Mouse (Mus musculus): ENCODE measurements around the gene Maats1. TPM values are rescaled to one million over a fixed set of nuclear protein-coding genes. Genes with fewer than 3 reads are reported as not detected.

Maats1 gene
- polyA plus RNA-seq, 1 experiment from 2014 or later = 0.08 TPM

DNA sequence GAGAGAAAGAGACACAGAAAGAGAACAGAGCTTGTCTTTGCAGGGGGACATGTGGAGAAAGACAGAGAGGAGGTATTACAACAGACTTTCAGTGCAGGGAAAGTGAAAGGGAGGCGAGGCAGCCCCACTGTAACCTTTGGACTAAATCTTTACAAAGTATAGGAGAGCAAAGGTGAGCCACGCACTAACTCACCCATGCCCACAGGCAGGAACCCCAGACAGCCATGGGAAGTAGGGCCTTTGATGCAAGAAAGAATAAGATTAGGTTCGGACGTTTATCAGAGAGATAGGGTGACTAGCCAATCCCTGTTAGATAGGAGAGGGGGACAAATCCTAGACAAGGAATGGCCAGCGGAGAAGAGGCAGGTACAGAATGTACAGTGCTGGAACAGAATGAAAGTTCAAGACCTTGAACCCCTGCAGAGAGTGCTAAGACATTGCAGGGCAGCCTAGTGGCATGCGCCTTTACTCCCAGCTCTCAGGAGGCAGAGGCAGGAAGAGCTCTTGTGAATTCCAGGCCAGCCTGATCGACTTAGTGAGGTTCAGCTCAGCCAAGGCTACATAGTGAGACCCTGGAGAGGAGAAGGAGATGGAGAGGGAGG, 59.3 kb downstream of the Maats1 start:
- Histone ChIP-seq H3K27ac (no peak overlapping the region), H3K9ac (no peak overlapping the region), H3K27me3 (replicated peaks) (no peaks in the 10 kb centered on the region), H3K4me1 (replicated peaks) (peaks cover 5% of the 10 kb centered on the region; the same call in 1 of the 2 replicates), H3K9me3 (no peaks in the 10 kb centered on the region), H3K36me3 (no peaks in the 10 kb centered on the region), H3K4me3 (replicated peaks) (no peak overlapping the region), H3K4me2 (replicated peaks) (no peak overlapping the region; the same call in 1 of the 2 replicates)
- peak; percentile 94 for ATAC-seq
- 66% methylated on average over 7 of the region's 7 CpGs for WGBS

DNA sequence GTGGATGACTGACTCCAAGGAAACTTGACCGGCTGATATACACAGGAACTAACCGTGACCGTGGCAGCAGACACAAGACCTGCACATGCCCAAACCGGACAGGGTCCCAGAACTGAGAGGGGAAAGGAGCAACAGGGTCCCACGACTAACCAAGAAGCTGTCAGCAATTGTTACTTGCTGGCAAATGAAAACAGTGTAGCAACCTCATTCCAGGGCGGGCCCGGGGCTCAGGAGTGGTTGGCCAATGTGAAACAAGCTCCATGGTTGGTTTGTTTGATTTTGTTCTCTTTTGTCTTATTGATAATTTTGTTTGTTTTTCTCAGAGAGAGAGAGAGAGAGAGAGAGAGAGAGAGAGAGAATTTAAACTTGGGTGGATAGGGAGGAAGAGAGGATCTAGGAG, 61.0 kb downstream of the Maats1 start:
- H3K4me2 ChIP-seq (replicated peaks) = no peak overlapping the region
- H3K9me3 ChIP-seq = no peaks in the 10 kb centered on the region; the same call in 1 of the 2 replicates
- peaks cover 3% of the 10 kb centered on the region; the same call in 1 of the 2 replicates for H3K4me1 ChIP-seq (replicated peaks)
- H3K27ac ChIP-seq = no peak overlapping the region
- no peak overlapping the region for H3K9ac ChIP-seq
- H3K27me3 ChIP-seq (replicated peaks) = no peaks in the 10 kb centered on the region
- no peak overlapping the region for H3K4me3 ChIP-seq (replicated peaks)
- no peak for ATAC-seq
- no peaks in the 10 kb centered on the region for H3K36me3 ChIP-seq
- WGBS = 77% methylated on average over 7 of the region's 7 CpGs

DNA sequence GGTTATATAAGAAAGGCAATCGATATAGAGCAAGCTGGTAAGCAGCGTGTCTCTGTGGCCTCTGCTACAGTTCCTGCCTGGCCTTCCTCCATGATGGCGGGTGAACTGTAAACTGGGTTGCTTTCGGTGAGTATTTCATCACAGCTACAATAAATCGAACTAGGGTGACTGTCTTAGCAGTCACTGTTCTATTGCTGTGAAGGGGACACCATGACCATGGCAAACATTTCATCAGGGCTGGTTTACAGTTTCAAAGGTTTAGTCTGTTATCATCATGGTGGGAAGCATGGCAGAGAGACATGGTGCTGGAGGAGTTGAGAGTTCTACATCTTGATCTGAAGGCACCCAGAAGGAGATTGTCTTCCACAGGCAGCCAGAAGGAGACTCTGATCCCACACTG, 62.1 kb downstream of the Maats1 start:
- Histone ChIP-seq H3K4me2 (replicated peaks) (no peak overlapping the region), H3K4me1 (replicated peaks) (peaks cover 3% of the 10 kb centered on the region; the same call in 1 of the 2 replicates), H3K4me3 (replicated peaks) (no peak overlapping the region), H3K27me3 (replicated peaks) (no peaks in the 10 kb centered on the region), H3K36me3 (no peaks in the 10 kb centered on the region), H3K9ac (no peak overlapping the region), H3K27ac (no peak overlapping the region), H3K9me3 (no peaks in the 10 kb centered on the region; the same call in 1 of the 2 replicates)
- 88% methylated on average over 5 of the region's 5 CpGs for WGBS
- no peak for ATAC-seq

DNA sequence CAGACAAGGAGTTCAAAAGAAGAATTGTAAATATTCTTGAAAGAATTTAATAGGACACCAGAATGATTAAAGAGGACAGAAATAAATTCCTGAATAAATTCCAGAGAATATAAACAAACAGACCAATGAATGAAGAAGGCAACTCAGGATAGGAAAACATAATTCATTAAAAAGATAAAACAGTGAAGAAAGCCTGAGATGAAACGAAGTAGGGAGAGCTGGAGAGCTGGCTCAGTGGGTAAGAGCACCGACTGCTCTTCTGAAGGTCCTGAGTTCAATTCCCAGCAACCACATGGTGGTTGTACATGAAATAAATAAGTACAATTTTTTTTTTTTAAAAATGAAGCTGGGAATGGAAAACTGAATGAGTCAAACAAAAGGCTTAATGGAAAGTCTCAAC, 67.2 kb downstream of the Maats1 start:
- Histone ChIP-seq H3K4me1 (replicated peaks) (0 out of 2 replicates have a peak, but pooled peaks cover 2% of the 10 kb centered on the region), H3K4me3 (replicated peaks) (no peak overlapping the region), H3K9ac (no peak overlapping the region), H3K9me3 (no peaks in the 10 kb centered on the region; the same call in 1 of the 2 replicates), H3K4me2 (replicated peaks) (no peak overlapping the region), H3K36me3 (no peaks in the 10 kb centered on the region), H3K27ac (no peak overlapping the region), H3K27me3 (replicated peaks) (no peaks in the 10 kb centered on the region)
- ATAC-seq = no peak
- WGBS = 52% methylated on average over 2 of the region's 2 CpGs

DNA sequence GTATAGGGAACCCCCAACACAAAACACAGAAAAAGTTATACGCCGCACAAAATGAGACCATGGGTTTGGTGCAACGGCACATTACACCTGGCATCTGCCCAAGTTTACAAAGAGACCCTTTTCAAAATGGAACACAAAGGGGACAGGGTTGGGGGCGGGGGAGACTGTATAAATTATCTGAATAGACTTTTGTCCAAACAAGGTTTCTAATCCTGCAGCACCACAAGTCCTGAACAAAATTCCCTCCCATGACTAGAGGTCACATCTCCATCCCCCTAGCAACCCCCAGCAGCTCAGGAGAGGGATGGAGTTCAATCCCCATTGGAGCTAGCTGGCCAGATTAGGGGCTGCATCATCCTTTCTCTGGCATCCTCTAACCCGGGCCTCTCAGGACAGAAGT, 69.5 kb downstream of the Maats1 start:
- Histone ChIP-seq H3K4me3 (replicated peaks) (no peak overlapping the region), H3K4me2 (replicated peaks) (no peak overlapping the region), H3K27me3 (replicated peaks) (no peaks in the 10 kb centered on the region), H3K9ac (no peak overlapping the region), H3K36me3 (no peaks in the 10 kb centered on the region), H3K27ac (no peak overlapping the region), H3K9me3 (no peaks in the 10 kb centered on the region; the same call in 1 of the 2 replicates), H3K4me1 (replicated peaks) (0 out of 2 replicates have a peak, but pooled peaks cover 2% of the 10 kb centered on the region)
- ATAC-seq = no peak
- WGBS = 64% methylated on average over 5 of the region's 5 CpGs

DNA sequence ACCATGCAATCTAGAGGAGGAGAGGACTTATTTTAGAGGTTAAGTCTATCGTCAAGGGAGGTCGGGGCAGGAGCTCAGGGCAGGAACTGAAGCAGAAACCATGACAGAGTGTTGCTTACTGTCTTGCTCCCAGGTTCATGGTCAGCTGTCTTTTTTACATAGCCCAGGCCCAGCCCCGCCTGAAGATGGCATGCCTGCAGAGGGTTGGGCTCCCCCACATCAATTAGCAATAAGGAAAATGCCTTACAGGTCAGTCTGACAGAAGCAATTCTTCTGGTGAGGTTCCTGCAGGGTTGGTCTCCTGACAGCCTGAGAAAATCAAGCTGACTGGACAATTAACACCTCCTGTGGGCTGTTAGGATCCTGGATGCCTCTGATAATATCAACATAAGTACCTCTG, 70.3 kb downstream of the Maats1 start:
- Histone ChIP-seq H3K27me3 (replicated peaks) (no peaks in the 10 kb centered on the region), H3K4me1 (replicated peaks) (0 out of 2 replicates have a peak, but pooled peaks cover 2% of the 10 kb centered on the region), H3K9me3 (no peaks in the 10 kb centered on the region), H3K27ac (no peak overlapping the region), H3K36me3 (no peaks in the 10 kb centered on the region), H3K4me3 (replicated peaks) (no peak overlapping the region), H3K9ac (no peak overlapping the region), H3K4me2 (replicated peaks) (no peak overlapping the region)
- 20% methylated on average over 3 of the region's 3 CpGs for WGBS
- ATAC-seq = peak; percentile 47; the same call in 1 of the 2 replicates

DNA sequence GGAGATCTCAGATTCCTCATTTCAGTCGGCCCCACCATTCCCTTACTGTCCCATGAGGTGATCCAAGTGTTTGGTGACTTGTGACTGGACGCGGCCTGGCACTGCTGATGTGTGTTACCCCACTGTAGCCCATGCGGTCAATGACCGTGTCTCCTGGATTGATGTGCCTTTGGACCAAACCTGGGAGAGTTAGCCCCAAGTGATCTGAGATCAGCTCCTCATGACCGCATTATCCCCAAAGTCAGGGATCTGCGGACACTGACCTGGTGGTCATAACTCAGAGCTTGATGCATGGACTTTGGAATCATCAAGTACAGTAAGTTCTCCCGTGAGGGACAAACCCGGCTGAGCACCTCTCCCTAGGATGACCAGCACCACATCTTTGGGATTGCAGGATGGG, 86.0 kb downstream of the Maats1 start:
- H3K4me2 ChIP-seq (replicated peaks) = no peak overlapping the region
- 89% methylated on average over 9 of the region's 9 CpGs for WGBS
- H3K27me3 ChIP-seq (replicated peaks) = no peaks in the 10 kb centered on the region
- ATAC-seq = no peak
- H3K4me3 ChIP-seq (replicated peaks) = no peak overlapping the region
- no peaks in the 10 kb centered on the region for H3K36me3 ChIP-seq
- no peak overlapping the region for H3K27ac ChIP-seq
- no peaks in the 10 kb centered on the region for H3K9me3 ChIP-seq
- H3K4me1 ChIP-seq (replicated peaks) = no peaks in the 10 kb centered on the region
- H3K9ac ChIP-seq = no peak overlapping the region

DNA sequence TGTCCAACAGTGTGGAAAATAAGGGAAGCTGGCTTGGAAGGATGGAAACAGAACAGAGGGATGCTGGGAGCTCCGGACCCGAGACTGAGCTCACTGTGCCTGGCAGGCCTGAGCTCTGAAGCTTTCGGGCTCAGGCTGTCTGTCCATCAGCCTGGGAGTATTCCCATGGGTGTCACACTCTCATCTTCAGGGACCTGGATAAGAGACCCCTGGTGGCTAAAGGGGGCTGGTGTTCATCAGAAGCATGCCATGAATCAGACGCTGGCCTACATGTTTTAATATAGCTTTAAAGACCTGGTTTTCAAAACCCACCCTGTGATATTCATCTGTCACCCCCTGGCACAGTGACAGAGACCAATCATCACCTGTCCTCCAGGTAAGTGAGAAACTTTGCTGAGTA, 86.8 kb downstream of the Maats1 start:
- H3K36me3 ChIP-seq = no peaks in the 10 kb centered on the region
- ATAC-seq = no peak
- no peak overlapping the region for H3K9ac ChIP-seq
- 75% methylated on average over 4 of the region's 4 CpGs for WGBS
- H3K27me3 ChIP-seq (replicated peaks) = no peaks in the 10 kb centered on the region
- H3K9me3 ChIP-seq = no peaks in the 10 kb centered on the region
- H3K27ac ChIP-seq = no peak overlapping the region
- H3K4me1 ChIP-seq (replicated peaks) = no peaks in the 10 kb centered on the region
- H3K4me2 ChIP-seq (replicated peaks) = no peak overlapping the region
- no peak overlapping the region for H3K4me3 ChIP-seq (replicated peaks)

DNA sequence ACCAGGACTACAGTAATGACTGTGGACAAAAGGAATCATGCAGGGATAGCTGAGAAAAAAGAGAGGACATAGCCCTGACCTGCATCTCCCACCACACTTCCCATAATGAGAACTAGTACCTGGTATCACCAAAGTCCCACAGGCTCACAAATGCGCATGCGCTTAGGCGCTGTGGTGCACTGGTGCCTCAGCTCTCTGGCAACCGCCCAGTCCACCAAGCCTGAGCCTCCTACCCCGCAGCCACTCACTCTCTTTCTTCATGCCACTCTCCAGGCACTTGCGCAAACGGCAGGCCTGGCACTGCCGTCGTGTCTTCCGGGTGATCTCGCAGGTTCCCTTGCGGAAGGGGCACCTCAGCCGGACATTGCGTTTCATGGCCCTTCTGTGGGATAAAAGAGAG, 87.9 kb downstream of the Maats1 start:
- H3K36me3 ChIP-seq = no peaks in the 10 kb centered on the region
- no peak for ATAC-seq
- H3K27me3 ChIP-seq (replicated peaks) = no peaks in the 10 kb centered on the region
- H3K4me1 ChIP-seq (replicated peaks) = no peaks in the 10 kb centered on the region
- H3K4me3 ChIP-seq (replicated peaks) = no peak overlapping the region
- H3K27ac ChIP-seq = no peak overlapping the region
- H3K9ac ChIP-seq = no peak overlapping the region
- 77% methylated on average over 14 of the region's 14 CpGs for WGBS
- no peaks in the 10 kb centered on the region for H3K9me3 ChIP-seq
- H3K4me2 ChIP-seq (replicated peaks) = no peak overlapping the region

DNA sequence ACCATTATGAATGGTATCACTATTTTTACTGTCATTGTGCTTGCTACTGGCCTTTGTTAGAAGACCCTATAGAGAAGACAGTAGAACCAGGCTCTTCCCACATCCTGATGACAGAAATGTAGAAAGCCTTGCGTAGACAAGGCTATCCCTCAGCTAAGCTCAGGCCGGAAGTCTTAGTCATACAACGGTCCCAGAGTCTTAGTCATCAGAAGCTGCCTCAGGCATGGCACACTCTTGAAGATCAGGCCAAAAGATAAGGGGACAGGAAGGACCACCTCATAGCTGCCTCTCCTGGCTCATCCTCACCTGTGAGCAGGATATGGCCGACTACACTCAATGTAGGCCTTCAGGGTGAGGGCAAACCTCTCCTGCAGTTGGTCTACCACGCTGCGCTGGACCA, 91.5 kb downstream of the Maats1 start:
- no peaks in the 10 kb centered on the region for H3K36me3 ChIP-seq
- WGBS = 84% methylated on average over 6 of the region's 6 CpGs
- H3K9me3 ChIP-seq = no peaks in the 10 kb centered on the region
- no peak overlapping the region for H3K27ac ChIP-seq
- no peak overlapping the region for H3K9ac ChIP-seq
- no peak overlapping the region for H3K4me3 ChIP-seq (replicated peaks)
- no peak overlapping the region for H3K4me2 ChIP-seq (replicated peaks)
- 0 out of 2 replicates have a peak, but pooled peaks cover 2% of the 10 kb centered on the region for H3K4me1 ChIP-seq (replicated peaks)
- ATAC-seq = no peak
- H3K27me3 ChIP-seq (replicated peaks) = no peaks in the 10 kb centered on the region

DNA sequence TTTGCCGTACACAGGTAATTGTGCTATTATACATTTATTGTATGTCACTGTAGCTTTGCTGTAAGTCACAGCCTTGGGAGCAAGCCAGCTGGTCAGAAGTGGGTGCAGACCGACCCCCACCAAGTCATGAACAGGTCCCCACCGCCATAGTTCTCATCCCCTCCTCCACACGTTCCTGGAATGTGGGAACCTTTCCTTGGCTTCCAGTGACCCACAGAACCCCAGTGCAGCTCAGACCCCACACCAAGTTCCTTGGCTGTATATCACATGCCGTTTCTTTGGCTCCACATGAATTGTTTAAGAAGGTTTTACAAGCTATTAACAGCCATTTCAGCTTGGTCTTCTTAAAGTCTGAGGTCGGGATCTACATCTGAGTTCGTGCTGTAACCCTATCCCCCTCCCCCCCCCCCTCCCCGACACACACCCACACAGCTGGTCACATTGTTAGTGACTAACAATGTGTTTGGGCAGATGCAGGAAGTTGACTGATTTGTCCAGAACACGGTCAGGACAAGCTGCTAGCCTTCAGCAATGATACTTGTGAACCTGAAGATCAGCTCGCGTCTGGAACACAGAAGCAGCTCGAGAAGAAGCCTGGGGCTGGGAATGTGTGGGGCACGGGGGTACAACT, 93.5 kb downstream of the Maats1 start:
- H3K9ac ChIP-seq = no peak overlapping the region
- H3K4me2 ChIP-seq (replicated peaks) = no peak overlapping the region
- H3K4me3 ChIP-seq (replicated peaks) = no peak overlapping the region
- no peak overlapping the region for H3K27ac ChIP-seq
- 0 out of 2 replicates have a peak, but pooled peaks cover 2% of the 10 kb centered on the region for H3K4me1 ChIP-seq (replicated peaks)
- no peak for ATAC-seq
- 39% methylated on average over 13 of the region's 13 CpGs for WGBS
- H3K27me3 ChIP-seq (replicated peaks) = no peaks in the 10 kb centered on the region
- no peaks in the 10 kb centered on the region for H3K36me3 ChIP-seq
- no peaks in the 10 kb centered on the region for H3K9me3 ChIP-seq
